ENCODE assay signal across 9 mouse cellular contexts in the genomic region with DNA sequence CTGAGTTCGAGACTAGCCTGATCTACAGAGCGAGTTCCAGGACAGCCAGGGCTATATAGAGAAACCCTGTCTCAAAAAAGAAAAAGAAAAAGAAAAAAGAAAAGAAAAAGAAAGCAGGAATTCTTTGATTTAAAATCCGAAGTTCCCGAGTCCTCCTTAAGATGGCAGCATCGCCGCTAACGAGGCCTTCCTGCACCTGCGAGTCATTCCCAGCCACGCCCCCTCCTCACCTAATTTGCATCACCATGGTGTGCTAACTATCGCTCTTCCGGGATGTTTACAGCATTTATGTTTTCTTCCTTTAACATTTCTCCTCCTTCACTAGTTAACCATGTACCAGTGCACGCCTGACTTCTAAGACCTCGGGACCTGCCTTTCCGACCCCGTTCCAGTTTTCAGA. TPM values are rescaled to one million over a fixed set of nuclear protein-coding genes. Genes with fewer than 3 reads are reported as not detected.
DNase-seq lines count a peak whose midpoint lies in the region; ATAC-seq lines count a peak whose summit lies in the region.
"Had no signal": no experiment of that assay in that cellular context is flagged by ENCODE, and none has a peak within 500 bp of the region (broad histone marks: within the 10 kb centered on the region; RNA-seq: fewer than 3 reads in every experiment).

No protein-coding gene starts in this region.

- no peaks in the 10 kb centered on the region for H3K9me3 ChIP-seq in hindbrain, embryonic 16.5 days (ENCODE audit: control insufficient read depth, low read length)
- no peaks in the 10 kb centered on the region for H3K9me3 ChIP-seq in lung, embryonic 15.5 days
- H3K9me3 ChIP-seq in heart, embryonic 11.5 days (replicated peaks; ENCODE audit: control insufficient read depth, low read length) = no peaks in the 10 kb centered on the region

- H3K9ac ChIP-seq in hindbrain, embryonic 16.5 days (ENCODE audit: low read depth, low read length) = no peak overlapping the region
- H3K9ac ChIP-seq in lung, embryonic 15.5 days = no peak overlapping the region
- no peak overlapping the region for H3K9ac ChIP-seq in heart, embryonic 11.5 days (ENCODE audit: low read depth, low read length)

- DNase-seq in adrenal gland, postnatal 36 days = peak; percentile 23 to 41
- DNase-seq in adrenal gland, adult 2 months = no peak
- peak; percentile 55 for DNase-seq in thymus, postnatal 14 days
- DNase-seq in thymus, postnatal 0 days (ENCODE audit: low spot score) = no peak
- peak; percentile 69 for DNase-seq in testis, postnatal 10 days (ENCODE audit: low spot score)

- peaks cover 18% of the 10 kb centered on the region for H3K36me3 ChIP-seq in hindbrain, embryonic 16.5 days (ENCODE audit: control insufficient read depth, insufficient read depth, low read length)
- peaks cover 50% of the 10 kb centered on the region for H3K36me3 ChIP-seq in lung, embryonic 15.5 days
- peaks cover 25% of the 10 kb centered on the region for H3K36me3 ChIP-seq in heart, embryonic 11.5 days (ENCODE audit: control insufficient read depth, insufficient read depth, low read length)

- 19% methylated on average over 15 of the region's 15 CpGs for WGBS in hindbrain, embryonic 16.5 days
- WGBS in lung, embryonic 15.5 days = 33% methylated on average over 15 of the region's 15 CpGs
- WGBS in heart, embryonic 11.5 days (ENCODE audit: insufficient replicate concordance) = 31% methylated on average over 15 of the region's 15 CpGs

- H3K4me1 ChIP-seq in hindbrain, embryonic 16.5 days (ENCODE audit: control insufficient read depth, insufficient read depth, low read depth, low read length) = no peaks in the 10 kb centered on the region; the same call in 1 of the 2 replicates
- H3K4me1 ChIP-seq in lung, embryonic 15.5 days = no peaks in the 10 kb centered on the region
- no peaks in the 10 kb centered on the region for H3K4me1 ChIP-seq in heart, embryonic 11.5 days (ENCODE audit: control insufficient read depth, insufficient read depth, low read length)

- ATAC-seq in hindbrain, embryonic 16.5 days = no peak
- no peak for ATAC-seq in lung, embryonic 15.5 days (ENCODE audit: borderline replicate concordance, extremely low read depth, low FRiP score, low TSS enrichment)
- no peak for ATAC-seq in heart, embryonic 11.5 days (replicated peaks; ENCODE audit: insufficient number of reproducible peaks, low FRiP score, low TSS enrichment)

- 0 out of 2 replicates have a peak overlapping the region, but pooled peaks have one; percentile 24 for H3K4me2 ChIP-seq in hindbrain, embryonic 16.5 days (ENCODE audit: low read length)
- peak overlapping the region; percentile 26; the same call in 1 of the 2 replicates for H3K4me2 ChIP-seq in lung, embryonic 15.5 days
- no peak overlapping the region for H3K4me2 ChIP-seq in heart, embryonic 11.5 days

- H3K27ac ChIP-seq in hindbrain, embryonic 16.5 days (ENCODE audit: low read depth, low read length) = no peak overlapping the region
- H3K27ac ChIP-seq in lung, embryonic 15.5 days = no peak overlapping the region
- H3K27ac ChIP-seq in heart, embryonic 11.5 days (ENCODE audit: low read depth, low read length) = no peak overlapping the region

- no peak overlapping the region for H3K4me3 ChIP-seq in hindbrain, embryonic 16.5 days (ENCODE audit: low read length)
- H3K4me3 ChIP-seq in lung, embryonic 15.5 days = no peak overlapping the region
- no peak overlapping the region for H3K4me3 ChIP-seq in heart, embryonic 11.5 days (ENCODE audit: low read depth, low read length)
- H3K4me3 ChIP-seq: megakaryocyte, embryonic 14.5 days had no signal

- no peaks in the 10 kb centered on the region for H3K27me3 ChIP-seq in hindbrain, embryonic 16.5 days (replicated peaks; ENCODE audit: control insufficient read depth, insufficient read depth, low read length)
- H3K27me3 ChIP-seq in lung, embryonic 15.5 days = no peaks in the 10 kb centered on the region
- H3K27me3 ChIP-seq in heart, embryonic 11.5 days (ENCODE audit: control insufficient read depth, insufficient read depth, low read length) = no peaks in the 10 kb centered on the region
- H3K27me3 ChIP-seq: megakaryocyte, embryonic 14.5 days had no signal

RNA-seq across cellular contexts. Expression of gene Ndufv3, which starts 9.4 kb away (rescaled TPM):
- total RNA-seq in adrenal gland, postnatal 36 days (2021) = 100 to 1,000 TPM; 372 to 422 TPM
- 100 to 1,000 TPM; 472 to 552 TPM for total RNA-seq in adrenal gland, adult 2 months (2021)
- polyA plus RNA-seq in adrenal gland, adult 2 months (2012; rRNA removed) = 84.6 and 101 TPM in 2 replicates
- polyA plus RNA-seq in thymus, postnatal 0 days (2015; fragmentation: Nextera tagmentation; extraction: Ambion mirVana) = 425 and 444 TPM in 2 replicates
- 431 and 478 TPM in 2 replicates for polyA plus RNA-seq in hindbrain, embryonic 16.5 days (2015; fragmentation: Nextera tagmentation; extraction: Ambion mirVana)
- polyA plus RNA-seq in lung, embryonic 15.5 days (2015; fragmentation: Nextera tagmentation; extraction: Ambion mirVana) = 237 and 240 TPM in 2 replicates
- 528 and 531 TPM in 2 replicates for polyA plus RNA-seq in heart, embryonic 11.5 days (2014; fragmentation: Nextera tagmentation; extraction: Ambion mirVana)

RNA-seq across cellular contexts. Expression of gene Wdr4, which starts 9.5 kb away (rescaled TPM):
- 10 to 100 TPM; 20.5 to 24.0 TPM for total RNA-seq in adrenal gland, postnatal 36 days (2021)
- total RNA-seq in adrenal gland, adult 2 months (2021) = 10 to 100 TPM; 15.8 to 19.1 TPM
- polyA plus RNA-seq in adrenal gland, adult 2 months (2012; rRNA removed) = 35.0 and 41.2 TPM in 2 replicates
- polyA plus RNA-seq in thymus, postnatal 0 days (2015; fragmentation: Nextera tagmentation; extraction: Ambion mirVana) = 23.9 and 24.7 TPM in 2 replicates
- polyA plus RNA-seq in hindbrain, embryonic 16.5 days (2015; fragmentation: Nextera tagmentation; extraction: Ambion mirVana) = 38.1 and 41.2 TPM in 2 replicates
- 38.0 and 39.9 TPM in 2 replicates for polyA plus RNA-seq in lung, embryonic 15.5 days (2015; fragmentation: Nextera tagmentation; extraction: Ambion mirVana)
- 20.5 and 22.2 TPM in 2 replicates for polyA plus RNA-seq in heart, embryonic 11.5 days (2014; fragmentation: Nextera tagmentation; extraction: Ambion mirVana)

RNA-seq across cellular contexts. Expression of gene Pknox1, which starts 35.2 kb away (rescaled TPM):
- 10 to 100 TPM; 19.9 to 24.0 TPM for total RNA-seq in adrenal gland, postnatal 36 days (2021)
- total RNA-seq in adrenal gland, adult 2 months (2021) = 10 to 100 TPM; 20.6 to 24.3 TPM
- polyA plus RNA-seq in adrenal gland, adult 2 months (2012; rRNA removed) = 12.0 and 17.2 TPM in 2 replicates
- polyA plus RNA-seq in thymus, postnatal 0 days (2015; fragmentation: Nextera tagmentation; extraction: Ambion mirVana) = 30.6 and 31.9 TPM in 2 replicates
- polyA plus RNA-seq in hindbrain, embryonic 16.5 days (2015; fragmentation: Nextera tagmentation; extraction: Ambion mirVana) = 33.0 and 35.1 TPM in 2 replicates
- polyA plus RNA-seq in lung, embryonic 15.5 days (2015; fragmentation: Nextera tagmentation; extraction: Ambion mirVana) = 41.6 and 42.4 TPM in 2 replicates
- polyA plus RNA-seq in heart, embryonic 11.5 days (2014; fragmentation: Nextera tagmentation; extraction: Ambion mirVana) = 19.8 and 20.4 TPM in 2 replicates

Comparison
In these comparisons a context has a peak if more than half of its experiments do, and no peak if none do; other contexts are left out.
1. DNase-seq: peak in adrenal gland, postnatal 36 days (2 of 2), thymus, postnatal 14 days (single experiment) and testis, postnatal 10 days (single experiment); none in adrenal gland, adult 2 months (single experiment) and thymus, postnatal 0 days (single experiment).